Mouse (Mus musculus): ENCODE data around the gene Rad51c.

DNA sequence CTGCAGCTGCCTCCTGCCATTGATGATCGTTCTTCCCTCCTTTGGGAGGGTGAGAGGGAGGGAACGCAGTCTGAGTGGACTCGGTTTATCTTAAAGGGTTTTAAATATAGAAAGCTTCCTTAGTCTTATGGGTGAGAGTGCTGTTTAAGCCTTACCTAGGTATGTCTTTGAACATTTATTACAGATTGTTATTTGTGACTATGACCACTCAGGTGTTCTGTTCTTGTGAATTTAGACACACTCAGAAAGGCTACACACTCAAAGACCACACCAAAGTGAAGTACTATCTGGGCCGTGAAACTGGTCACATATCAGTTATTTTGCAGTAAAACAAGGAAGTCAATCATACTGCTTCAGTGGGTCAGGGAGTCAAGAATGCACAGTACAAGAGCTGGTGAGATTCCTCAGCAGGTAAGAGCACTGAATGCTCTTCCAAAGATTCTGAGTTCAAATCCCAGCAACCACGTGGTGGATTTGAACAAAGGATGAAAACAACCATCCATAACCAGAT lies 38.7 kb upstream of the Rad51c start:
- TF ChIP-seq POLR2A (IDR thresholded peaks at IDR 0.05; ENCODE audit: extremely low read depth, insufficient read depth, low read length) = no peak
- no peak for TF ChIP-seq CTCF (IDR thresholded peaks at IDR 0.05; ENCODE audit: extremely low read depth, insufficient read depth, low read length)

All from cortical plate, adult 2 months (tissue).